Mouse (Mus musculus) small intestine, adult 10 weeks (tissue): ENCODE results near the gene Gm42957. TPM values are rescaled to one million over a fixed set of nuclear protein-coding genes. Genes with fewer than 3 reads are reported as not detected.

Experiments used
- polyA plus RNA-seq: library from polyadenylated mRNA; stranded (reverse); fragments of 350-450 nt; fragmentation: Illumina TruSeq; extraction: RNeasy Lipid Tissue Mini Kit (QIAGEN cat#74804); gene quantifications from one replicate; pipeline ENCODE4 v1.2.3, GENCODE M21; 2014; ENCODE audit warnings: low replicate concordance

Gm42957 gene
- not detected for polyA plus RNA-seq

DNA sequence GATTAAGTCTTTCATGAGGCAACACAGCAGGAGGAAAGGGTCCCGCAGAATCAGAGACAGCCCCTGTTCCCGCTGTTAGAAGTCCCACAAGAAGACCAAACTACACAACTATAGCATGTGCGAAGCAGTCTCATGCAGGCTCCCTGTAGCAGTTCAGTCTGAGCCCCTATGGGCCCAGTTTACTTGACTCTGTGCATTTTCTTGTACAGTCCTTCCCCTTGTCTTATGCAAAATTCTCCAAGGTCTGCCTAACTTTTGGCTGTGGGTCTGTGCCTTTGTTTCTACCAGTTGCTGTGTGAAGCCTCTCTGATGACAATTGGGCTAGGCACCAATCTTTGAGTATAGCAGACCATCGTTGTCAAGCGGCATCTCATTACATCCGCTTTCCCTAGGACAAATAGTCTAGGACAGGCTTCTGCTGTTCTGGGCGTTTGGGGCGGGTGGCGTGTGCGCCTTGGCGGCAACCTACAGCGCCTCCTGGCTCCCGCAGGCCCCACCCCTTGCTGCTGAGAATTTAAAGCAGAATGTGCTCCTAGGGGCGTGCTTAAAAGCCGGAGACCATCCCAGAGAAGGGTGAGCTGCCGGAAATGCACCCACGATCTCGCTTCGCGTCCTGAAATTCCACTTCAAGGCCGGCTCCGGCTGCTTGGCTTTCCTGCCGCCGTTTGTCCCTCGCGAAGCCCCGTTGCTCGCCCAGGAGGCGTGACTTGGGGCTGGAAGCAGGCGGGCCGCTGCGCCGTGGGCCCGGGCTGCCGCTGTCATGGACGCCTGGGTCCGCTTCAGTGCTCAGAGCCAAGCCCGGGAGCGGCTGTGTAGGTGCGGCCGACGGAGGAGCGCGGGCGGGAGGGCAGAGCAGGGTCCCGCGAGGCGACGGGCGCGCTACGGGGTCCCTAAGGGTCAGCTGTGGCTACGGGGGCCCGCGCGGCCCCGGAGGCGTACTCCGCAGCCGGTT lies at the start of gene Gm42957, which contains the start of gene Pex11b:
Gene Gm42957 (plus strand): TSS at position 547 of the 952 bp plus-strand sequence.
Gene Pex11b (plus strand): TSS at position 449 of the 952 bp plus-strand sequence.

DNA sequence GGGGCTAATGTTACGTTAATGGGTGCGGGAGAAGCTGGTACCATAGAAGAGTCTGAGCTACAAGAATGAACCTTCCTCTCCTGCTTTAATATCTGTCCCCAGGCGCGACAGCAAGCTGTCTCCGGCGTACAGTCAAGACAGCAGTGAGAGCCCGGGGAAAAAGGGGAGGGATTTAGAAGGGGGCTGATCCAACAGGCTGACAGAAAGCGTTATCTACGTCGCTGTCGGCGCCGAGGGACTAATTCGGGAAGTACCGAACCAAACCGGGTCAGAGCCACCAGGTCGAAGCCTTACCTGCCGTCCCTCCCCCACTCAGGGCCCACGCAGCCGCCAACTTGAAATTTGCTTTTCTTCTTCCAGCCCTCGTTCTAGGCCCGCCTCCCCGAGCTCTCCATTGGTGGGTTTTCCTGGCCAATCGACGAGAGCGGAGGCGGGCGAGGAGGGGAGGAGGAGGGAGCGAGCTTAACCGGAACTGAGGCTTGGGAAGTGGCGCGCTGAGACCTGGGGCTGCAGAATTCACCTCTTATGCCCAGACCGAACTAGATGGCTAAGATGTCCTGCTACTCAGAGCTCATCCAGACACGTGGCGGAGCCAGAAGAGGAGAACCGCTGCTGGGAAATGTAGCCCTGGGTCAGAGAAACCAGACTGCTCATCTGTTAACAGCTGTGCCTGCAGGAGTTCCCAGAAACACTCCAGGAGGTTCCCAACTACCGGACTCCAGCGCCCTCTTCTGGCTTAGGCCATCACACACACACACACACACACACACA lies 41.3 kb upstream of the Gm42957 start, which contains the start of gene Polr3gl:
Gene Polr3gl (minus strand): TSS at position 392 of the 771 bp plus-strand sequence.

DNA sequence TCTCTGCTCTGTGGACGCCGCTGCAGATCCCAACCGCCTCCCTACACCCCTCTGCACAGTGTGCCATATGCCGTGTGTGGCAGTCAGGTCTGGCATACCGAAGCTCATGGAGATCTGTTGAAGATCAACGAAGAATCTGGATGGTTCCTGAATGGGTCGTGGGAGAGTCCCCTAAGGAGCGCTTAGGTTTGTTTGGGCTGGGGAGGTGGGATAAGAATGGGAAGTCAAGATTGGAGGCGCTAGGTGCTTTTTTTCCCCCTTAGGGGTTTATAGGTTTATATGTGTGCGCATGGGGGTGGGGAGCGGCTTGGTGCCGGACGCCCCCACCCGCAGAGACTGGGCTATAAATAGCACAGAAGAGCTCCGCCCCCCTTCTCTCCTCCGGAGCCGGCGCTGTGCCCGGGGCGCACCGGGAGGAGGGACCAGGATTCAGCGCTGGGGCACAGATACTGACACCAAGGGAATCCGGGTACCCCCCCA lies 39.0 kb upstream of the Gm42957 start, which contains the start of gene Ankrd34a:
Gene Ankrd34a (plus strand): TSS at position 409 of the 480 bp plus-strand sequence.

DNA sequence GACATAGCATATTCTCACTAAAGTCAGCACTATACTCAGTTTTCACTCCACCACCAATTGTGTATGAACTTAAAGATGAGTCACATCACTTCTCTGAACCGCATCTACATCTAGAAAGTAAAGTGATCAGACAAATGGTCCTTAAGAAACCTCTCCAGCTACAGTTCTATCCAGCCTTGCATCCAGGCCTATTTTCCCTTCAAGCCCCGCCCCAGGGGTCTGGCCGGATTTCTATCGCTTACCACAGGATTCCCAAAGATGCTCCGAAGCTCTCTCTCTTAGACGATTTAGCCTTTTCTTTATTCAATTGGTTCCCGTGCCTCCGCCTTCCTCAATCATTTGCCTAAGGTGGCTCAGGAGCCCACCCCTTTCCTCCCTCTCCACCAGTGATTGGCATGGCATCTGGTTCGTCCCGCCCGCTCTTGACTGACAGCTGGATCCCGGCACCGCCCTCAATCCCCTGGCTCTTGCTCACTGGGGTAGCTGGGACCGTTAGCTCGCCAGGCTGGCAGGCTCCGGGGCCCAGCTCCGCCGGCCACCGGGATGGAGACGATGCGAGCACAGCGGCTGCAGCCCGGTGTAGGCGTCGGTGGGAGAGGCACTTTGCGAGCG lies 34.5 kb upstream of the Gm42957 start, which contains the start of gene Lix1l:
Gene Lix1l (plus strand): TSS at position 511 of the 612 bp plus-strand sequence.

DNA sequence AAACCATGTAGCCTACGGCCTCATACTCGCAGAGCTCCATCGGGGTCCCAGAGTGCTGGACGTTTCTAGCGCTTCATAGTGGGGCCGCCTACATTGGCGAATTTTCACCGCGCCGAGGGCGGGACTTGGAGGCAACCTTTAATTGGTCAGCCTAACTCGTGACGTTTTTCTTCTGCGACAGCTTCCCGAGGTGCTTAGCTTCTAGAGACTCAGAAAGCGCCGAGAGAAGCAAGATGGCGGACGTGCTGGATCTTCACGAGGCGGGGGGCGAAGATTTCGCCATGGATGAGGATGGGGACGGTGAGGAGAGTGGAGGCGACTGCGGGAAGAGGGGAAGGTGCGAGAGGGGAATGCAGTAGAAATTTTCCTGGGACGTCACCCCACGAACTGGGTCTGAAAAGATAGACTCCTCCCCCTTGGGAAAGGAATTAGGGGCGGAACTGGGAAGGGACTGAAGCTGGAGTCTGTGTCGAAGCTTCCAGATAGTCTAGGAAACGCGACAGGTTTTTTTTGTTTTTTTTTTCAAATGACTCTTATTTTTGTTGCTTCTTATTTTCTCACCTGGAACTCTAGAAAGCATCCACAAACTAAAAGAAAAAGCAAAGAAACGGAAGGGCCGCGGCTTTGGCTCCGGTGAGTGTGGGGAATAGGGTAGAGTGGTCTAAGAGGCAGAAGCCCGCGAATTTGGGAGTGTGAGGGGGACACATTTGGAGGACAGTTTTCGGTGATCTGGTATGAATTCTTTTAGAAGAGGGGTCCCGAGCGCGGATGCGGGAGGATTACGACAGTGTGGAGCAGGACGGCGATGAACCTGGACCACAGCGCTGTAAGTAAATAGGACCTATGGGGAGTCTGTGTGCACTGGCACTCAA lies 5.3 kb upstream of the Gm42957 start, which contains the start of gene Rbm8a:
Gene Rbm8a (plus strand): TSS at position 205 of the 872 bp plus-strand sequence.

DNA sequence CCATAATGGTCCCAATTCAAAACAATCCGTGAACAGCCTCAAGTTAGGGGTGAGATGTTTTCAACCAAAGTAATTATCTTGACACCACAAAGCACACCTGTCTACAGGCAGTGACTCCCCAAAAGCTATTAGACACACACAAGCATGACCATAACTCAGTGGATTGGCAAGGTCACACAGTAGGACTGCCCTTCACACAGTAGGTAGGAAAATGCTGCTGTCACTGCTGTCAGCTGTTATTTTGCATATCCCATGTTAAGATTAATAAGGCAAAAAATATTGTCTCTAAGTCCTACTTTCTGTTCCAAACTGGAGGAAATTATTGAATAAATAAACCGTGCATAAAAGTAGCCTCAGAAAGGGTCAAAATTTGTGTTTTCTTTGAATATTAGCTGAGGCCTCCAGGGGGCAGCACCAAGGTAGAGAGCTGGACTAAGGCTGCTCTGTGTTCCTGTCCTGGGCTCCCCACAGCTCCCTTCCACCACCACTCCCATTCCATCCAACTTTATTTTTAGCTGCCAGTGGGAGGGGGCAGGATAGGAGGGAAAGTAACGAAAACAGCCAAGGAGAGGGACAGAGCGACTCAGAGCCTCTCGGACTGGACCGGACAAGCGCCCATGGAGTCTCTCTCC lies 9.9 kb downstream of the Gm42957 start, which contains the start of gene Itga10:
Gene Itga10 (plus strand): TSS at position 567 of the 632 bp plus-strand sequence.

DNA sequence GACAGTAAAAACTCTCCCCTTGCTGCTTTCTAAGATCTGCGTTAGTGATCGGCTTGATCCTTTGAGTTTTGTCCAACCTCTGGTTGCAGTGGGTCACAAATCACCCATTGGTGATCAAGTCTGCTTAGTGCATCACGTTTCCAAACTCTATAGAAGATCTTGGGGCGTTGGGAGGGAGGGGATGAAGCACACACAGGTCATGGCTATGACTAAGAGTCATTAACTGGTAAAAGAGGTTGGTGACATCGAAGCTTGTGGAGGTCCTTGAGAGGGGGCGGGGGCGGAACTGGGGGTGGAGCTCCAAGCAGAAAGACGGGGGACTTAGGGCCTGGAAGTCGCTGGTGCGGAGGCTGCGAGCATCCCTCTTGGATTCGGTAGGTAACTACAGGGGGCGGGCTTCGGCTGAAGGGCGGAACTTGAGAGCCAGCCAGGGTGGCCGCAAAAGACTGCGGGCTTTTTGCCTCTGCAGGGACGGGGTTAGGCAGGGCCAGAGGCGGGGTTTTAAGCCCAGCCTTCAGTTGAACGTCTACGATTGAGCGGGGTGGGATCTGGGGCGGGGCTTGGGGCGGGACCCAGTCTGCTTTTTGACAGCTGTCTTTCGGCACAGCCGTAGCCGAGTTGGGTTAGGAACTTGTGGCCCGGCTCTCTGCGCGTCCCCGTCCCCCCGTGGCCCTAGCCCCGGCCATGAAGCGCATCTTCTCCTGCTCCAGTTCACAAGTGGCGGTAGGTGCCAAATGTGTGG lies 34.6 kb downstream of the Gm42957 start, which contains the start of gene Ankrd35:
Gene Ankrd35 (plus strand): TSS at position 405 of the 742 bp plus-strand sequence.

DNA sequence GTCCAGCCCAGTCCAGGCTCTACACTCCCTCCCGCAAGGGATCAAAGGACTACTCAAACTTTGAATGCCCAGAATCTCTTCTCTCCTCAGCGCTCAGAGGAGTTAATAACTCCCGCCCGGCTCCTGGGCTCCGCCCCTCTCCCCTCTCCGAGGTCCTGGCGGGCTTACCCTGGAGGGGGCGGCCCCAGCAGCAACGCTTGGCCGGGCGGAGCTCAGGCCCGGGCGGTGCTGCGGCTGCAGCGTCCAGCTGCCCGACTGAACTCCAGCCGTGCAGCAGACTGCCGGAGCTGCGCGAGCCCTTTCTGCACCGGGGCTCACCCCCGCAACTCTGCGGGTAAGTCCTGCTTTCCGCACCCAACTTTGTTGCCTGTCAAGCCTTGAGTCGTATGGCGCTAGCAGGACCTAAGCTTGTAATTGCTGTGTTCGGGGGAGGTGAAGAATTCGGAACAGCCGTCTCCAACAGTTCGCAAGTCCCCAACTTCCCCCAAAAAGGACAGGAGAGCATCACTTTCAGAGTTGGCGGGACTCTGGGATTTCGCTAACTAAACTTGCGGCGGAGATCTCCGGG lies 61.0 kb downstream of the Gm42957 start, which contains the start of gene Pias3:
Gene Pias3 (plus strand): TSS at position 187 of the 568 bp plus-strand sequence.

Other genes with a start within 250 kb of the Gm42957 start
- gene BC107364, start 183.2 kb upstream of the Gm42957 start, polyA plus RNA-seq: not detected
- not detected for gene Hfe2, start 110.3 kb upstream of the Gm42957 start, polyA plus RNA-seq
- gene Txnip, start 77.5 kb upstream of the Gm42957 start, polyA plus RNA-seq: 165 TPM
- not detected for gene Gm16253, start 58.5 kb upstream of the Gm42957 start, polyA plus RNA-seq
- 36.4 TPM for gene Polr3gl, start 41.3 kb upstream of the Gm42957 start, polyA plus RNA-seq
- gene Ankrd34a, start 38.8 kb upstream of the Gm42957 start, polyA plus RNA-seq: not detected
- 6.1 TPM for gene Lix1l, start 34.3 kb upstream of the Gm42957 start, polyA plus RNA-seq
- gene Rbm8a, start 5.5 kb upstream of the Gm42957 start, polyA plus RNA-seq: 26.9 TPM
- 12.0 TPM for gene Pex11b, start 98 bp upstream of the Gm42957 start, polyA plus RNA-seq
- 0.15 TPM for gene Itga10, start 10.1 kb downstream of the Gm42957 start, polyA plus RNA-seq
- 0.15 TPM for gene Ankrd35, start 34.7 kb downstream of the Gm42957 start, polyA plus RNA-seq
- gene Pias3, start 60.9 kb downstream of the Gm42957 start, polyA plus RNA-seq: 1.9 TPM
- gene Nudt17, start 73.1 kb downstream of the Gm42957 start, polyA plus RNA-seq: not detected
- 28.3 TPM for gene Polr3c, start 92.2 kb downstream of the Gm42957 start, polyA plus RNA-seq
- gene Rnf115, start 92.2 kb downstream of the Gm42957 start, polyA plus RNA-seq: 191 TPM
- gene Pdzk1, start 193.8 kb downstream of the Gm42957 start, polyA plus RNA-seq: 116 TPM
- gene Cd160, start 193.9 kb downstream of the Gm42957 start, polyA plus RNA-seq: 3.3 TPM